Mouse (Mus musculus): Measurements from ENCODE around the gene Kirrel2. TPM values are rescaled to one million over a fixed set of nuclear protein-coding genes. Genes with fewer than 3 reads are reported as not detected.
A peak's percentile ranks its signal among the peaks of the same experiment; 100 is the strongest.

Kirrel2 gene
- total RNA-seq, 1 experiment from 2014 or later: not detected

DNA sequence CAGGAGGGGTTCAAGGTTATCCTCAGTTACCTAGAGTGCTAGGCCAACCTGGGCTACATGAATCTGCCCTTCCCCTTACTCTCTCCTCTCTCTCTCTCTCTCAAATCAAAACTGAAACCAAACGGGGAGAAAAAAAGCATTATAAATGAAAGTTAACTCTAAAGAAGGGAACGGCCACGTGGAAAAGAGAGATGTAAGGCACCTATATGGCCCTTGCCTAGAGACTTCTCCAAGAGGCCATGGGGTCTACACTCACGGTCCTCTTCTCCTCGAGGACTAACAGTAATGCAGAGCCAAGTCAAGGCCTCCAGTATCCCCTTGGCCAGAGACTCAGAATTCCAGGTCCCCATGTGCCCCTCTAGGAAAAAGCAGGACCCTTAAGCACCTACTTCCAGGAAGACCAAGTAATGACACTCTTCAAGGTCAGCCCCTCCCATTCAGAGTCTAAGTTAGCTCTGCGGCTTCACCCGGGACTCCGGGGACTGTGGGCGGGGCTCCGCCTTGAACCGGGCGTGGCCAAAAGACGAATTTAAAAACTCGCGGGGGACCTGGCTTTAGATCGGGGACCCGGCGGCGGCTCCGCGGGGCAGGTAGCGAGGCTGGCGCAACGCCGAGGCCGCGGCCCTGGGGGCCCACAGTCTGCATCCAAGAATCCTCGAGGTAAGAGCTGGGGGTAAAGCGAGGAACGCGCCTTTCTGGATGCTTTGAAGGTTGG lies 36.2 kb downstream of the Kirrel2 start, which contains the start of gene Nfkbid:
Nfkbid (plus strand) TSS at position 558 of the 715 bp plus-strand sequence.
- ATAC-seq (ENCODE audit: extremely low read depth, insufficient number of reproducible peaks, low FRiP score, poor library complexity, severe bottlenecking): peak; percentile 43

- ATAC-seq (ENCODE audit: extremely low read depth, insufficient number of reproducible peaks, low FRiP score, poor library complexity, severe bottlenecking): no peak
These were observed 36.8 kb downstream of the Kirrel2 start for GRCm38 (mm10) chr7:30420673-30421072.

DNA sequence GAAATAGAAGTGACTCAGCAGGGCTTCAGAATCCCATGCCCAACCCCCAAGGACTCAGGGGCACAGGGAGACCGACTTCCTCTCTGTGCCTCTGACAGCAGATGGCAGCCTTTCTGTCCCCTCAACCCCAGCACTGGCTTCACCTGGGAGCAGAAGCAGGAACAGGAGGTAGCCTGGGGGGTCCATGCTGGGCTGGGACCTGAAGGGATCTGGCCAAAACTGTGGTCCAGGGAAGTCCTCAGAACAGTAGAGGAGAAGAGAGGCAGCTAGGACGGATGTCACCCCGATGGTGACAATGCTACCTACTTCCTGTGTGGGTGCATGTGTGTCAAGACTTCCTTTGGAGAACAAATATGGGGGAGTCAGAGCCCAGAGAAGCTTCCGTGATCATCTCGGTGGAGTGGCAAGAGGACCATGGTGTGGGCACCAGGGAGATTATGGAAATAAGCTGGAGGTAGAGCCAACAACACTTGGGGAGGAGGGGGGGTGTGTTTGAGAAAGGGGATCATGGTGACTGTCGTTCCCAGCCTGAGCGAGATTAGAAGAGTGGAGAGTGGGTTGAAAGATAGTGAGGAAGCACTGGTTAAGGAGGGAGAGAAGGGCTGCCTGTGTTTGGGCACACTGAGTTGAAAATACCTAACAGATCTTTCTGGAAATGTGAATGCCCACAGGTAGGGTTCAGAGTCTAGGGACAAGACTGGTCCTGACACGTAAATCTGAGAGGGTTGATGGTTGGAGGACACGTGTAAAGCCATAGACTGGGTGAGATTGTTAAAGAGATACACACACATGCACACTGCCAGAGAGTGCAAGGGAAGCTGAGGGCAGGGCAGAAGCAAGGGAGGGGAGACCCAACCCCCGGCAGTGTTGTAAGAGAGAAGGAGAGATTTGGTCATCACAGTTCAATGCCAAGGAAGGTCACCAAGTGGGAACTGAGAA lies 37.7 kb downstream of the Kirrel2 start, which contains the start of gene Hcst:
Hcst (minus strand) TSS at position 294 of the 939 bp plus-strand sequence.
- ATAC-seq (ENCODE audit: extremely low read depth, insufficient number of reproducible peaks, low FRiP score, poor library complexity, severe bottlenecking): peak; percentile 45

- ATAC-seq (ENCODE audit: extremely low read depth, insufficient number of reproducible peaks, low FRiP score, poor library complexity, severe bottlenecking): no peak
These were observed 39.6 kb downstream of the Kirrel2 start for GRCm38 (mm10) chr7:30417856-30418255.

GRCm38 (mm10) chr7:30413596-30413995 lies 43.9 kb downstream of the Kirrel2 start, which contains the start of gene Tyrobp:
Tyrobp (plus strand) TSS chr7:30413760.
- peak; percentile 73 for ATAC-seq (ENCODE audit: extremely low read depth, insufficient number of reproducible peaks, low FRiP score, poor library complexity, severe bottlenecking)

DNA sequence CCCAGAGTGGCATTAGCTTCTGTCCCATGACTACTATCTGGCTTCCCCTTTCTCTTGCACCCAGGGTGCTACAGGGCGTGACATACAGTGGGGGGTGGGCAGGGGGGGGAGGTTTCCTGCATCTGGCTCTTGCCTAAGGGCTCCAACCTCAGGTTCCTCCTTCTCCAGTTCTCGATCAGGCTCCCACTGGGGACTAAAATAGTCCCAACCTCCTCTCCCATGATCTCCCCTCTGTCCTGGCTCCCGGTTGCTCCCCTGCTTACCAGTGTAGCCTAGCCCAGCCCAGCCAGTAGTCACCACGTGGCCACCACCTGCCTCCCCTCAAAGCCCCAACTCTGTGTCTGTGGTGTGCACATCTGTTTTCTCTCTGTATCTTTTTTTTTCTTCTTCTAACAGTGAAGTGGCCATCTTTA lies 44.7 kb downstream of the Kirrel2 start:
- peak; percentile 63 for ATAC-seq (ENCODE audit: extremely low read depth, insufficient number of reproducible peaks, low FRiP score, poor library complexity, severe bottlenecking)

- no peak for ATAC-seq (ENCODE audit: extremely low read depth, insufficient number of reproducible peaks, low FRiP score, poor library complexity, severe bottlenecking)
These were observed 46.5 kb downstream of the Kirrel2 start for GRCm38 (mm10) chr7:30411023-30411422.

DNA sequence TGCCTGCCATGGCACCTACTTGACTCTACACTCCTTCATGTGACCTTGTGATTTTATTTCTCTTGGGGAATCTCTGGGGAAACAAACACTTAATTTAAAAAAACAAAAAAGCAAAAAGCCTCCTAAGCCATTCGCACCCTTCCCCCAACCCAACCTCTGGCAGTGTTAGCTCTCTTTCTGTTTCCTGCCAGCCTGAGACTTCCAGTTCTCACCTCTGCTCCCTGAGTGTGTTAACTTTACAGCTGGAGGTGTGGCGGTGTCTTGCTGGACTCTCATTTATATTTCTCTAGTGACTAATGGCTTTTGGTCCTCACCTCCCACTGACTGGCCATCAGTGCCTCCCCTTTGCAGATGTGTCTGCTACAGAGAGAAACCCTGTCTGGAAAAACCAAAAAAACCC lies 47.7 kb downstream of the Kirrel2 start:
- ATAC-seq (ENCODE audit: extremely low read depth, insufficient number of reproducible peaks, low FRiP score, poor library complexity, severe bottlenecking): no peak

- no peak for ATAC-seq (ENCODE audit: extremely low read depth, insufficient number of reproducible peaks, low FRiP score, poor library complexity, severe bottlenecking)
These were observed 48.9 kb downstream of the Kirrel2 start for GRCm38 (mm10) chr7:30408639-30409038.

- ATAC-seq (ENCODE audit: extremely low read depth, insufficient number of reproducible peaks, low FRiP score, poor library complexity, severe bottlenecking): no peak
These were observed 55.1 kb downstream of the Kirrel2 start for GRCm38 (mm10) chr7:30402343-30402742.

- no peak for ATAC-seq (ENCODE audit: extremely low read depth, insufficient number of reproducible peaks, low FRiP score, poor library complexity, severe bottlenecking)
These were observed 57.8 kb downstream of the Kirrel2 start for GRCm38 (mm10) chr7:30399671-30400070.

Other genes starting within 250 kb of the Kirrel2 start
- gene Polr2i, start 225.7 kb downstream of the Kirrel2 start, total RNA-seq (2017): 26.0 and 30.3 TPM in 2 replicates
- gene Tbcb, start 225.4 kb downstream of the Kirrel2 start, total RNA-seq (2017): 16.5 and 21.6 TPM in 2 replicates
- gene Ovol3, start 222.0 kb downstream of the Kirrel2 start, total RNA-seq (2017): not detected in 2 replicates
- 0.98 TPM in 1 of 2 replicates, not detected in the other for gene Thap8, start 177.6 kb downstream of the Kirrel2 start, total RNA-seq (2017)
- 1.8 and 2.6 TPM in 2 replicates for gene Wdr62, start 177.3 kb downstream of the Kirrel2 start, total RNA-seq (2017)
- 1.3 TPM in 1 of 2 replicates, not detected in the other for gene Clip3, start 166.0 kb downstream of the Kirrel2 start, total RNA-seq (2017)
- gene Alkbh6, start 149.0 kb downstream of the Kirrel2 start, total RNA-seq (2017): 35.1 and 37.2 TPM in 2 replicates
- 0.74 and 4.0 TPM in 2 replicates for gene Syne4, start 142.9 kb downstream of the Kirrel2 start, total RNA-seq (2017)
- 4.7 and 6.6 TPM in 2 replicates for gene E130208F15Rik, start 135.9 kb downstream of the Kirrel2 start, total RNA-seq (2017)
- gene Sdhaf1, start 133.8 kb downstream of the Kirrel2 start, total RNA-seq (2017): 8.8 and 10.8 TPM in 2 replicates
- not detected in 2 replicates for gene Lrfn3, start 94.9 kb downstream of the Kirrel2 start, total RNA-seq (2017)
- 1,375 and 1,494 TPM in 2 replicates for gene Tyrobp, start 43.9 kb downstream of the Kirrel2 start, total RNA-seq (2017)
- gene Hcst, start 37.8 kb downstream of the Kirrel2 start, total RNA-seq (2017): 44.4 and 46.6 TPM in 2 replicates
- 34.3 and 46.9 TPM in 2 replicates for gene Nfkbid, start 36.0 kb downstream of the Kirrel2 start, total RNA-seq (2017)
- gene Aplp1, start 12.2 kb downstream of the Kirrel2 start, total RNA-seq (2017): 0.98 TPM in 1 of 2 replicates, not detected in the other
- not detected in 2 replicates for gene Nphs1, start 625 bp upstream of the Kirrel2 start, total RNA-seq (2017)
- not detected in 2 replicates for gene Prodh2, start 35.9 kb upstream of the Kirrel2 start, total RNA-seq (2017)
- gene Arhgap33, start 77.4 kb upstream of the Kirrel2 start, total RNA-seq (2017): 0.70 and 7.5 TPM in 2 replicates
- gene Hspb6, start 94.5 kb upstream of the Kirrel2 start, total RNA-seq (2017): 3.7 and 5.3 TPM in 2 replicates
- gene Proser3, start 94.6 kb upstream of the Kirrel2 start, total RNA-seq (2017): 6.8 and 7.8 TPM in 2 replicates
- 22.0 and 41.4 TPM in 2 replicates for gene Lin37, start 102.1 kb upstream of the Kirrel2 start, total RNA-seq (2017)
- gene U2af1l4, start 105.6 kb upstream of the Kirrel2 start, total RNA-seq (2017): 67.3 and 69.4 TPM in 2 replicates
- 20.0 and 20.3 TPM in 2 replicates for gene Gm49396, start 105.7 kb upstream of the Kirrel2 start, total RNA-seq (2017)
- gene Psenen, start 105.9 kb upstream of the Kirrel2 start, total RNA-seq (2017): 166 and 194 TPM in 2 replicates
- gene Igflr1, start 107.7 kb upstream of the Kirrel2 start, total RNA-seq (2017): not detected in 2 replicates
- gene Kmt2b, start 131.0 kb upstream of the Kirrel2 start, total RNA-seq (2017): 36.5 and 64.7 TPM in 2 replicates
- gene Zbtb32, start 141.2 kb upstream of the Kirrel2 start, total RNA-seq (2017): 3.0 and 3.3 TPM in 2 replicates
- 0.49 TPM in 1 of 2 replicates, not detected in the other for gene Upk1a, start 155.2 kb upstream of the Kirrel2 start, total RNA-seq (2017)
- 190 and 241 TPM in 2 replicates for gene Cox6b1, start 168.5 kb upstream of the Kirrel2 start, total RNA-seq (2017)
- not detected in 2 replicates for gene Etv2, start 178.2 kb upstream of the Kirrel2 start, total RNA-seq (2017)
- 60.7 and 77.3 TPM in 2 replicates for gene Rbm42, start 192.6 kb upstream of the Kirrel2 start, total RNA-seq (2017)
- 22.8 and 29.9 TPM in 2 replicates for gene Haus5, start 207.3 kb upstream of the Kirrel2 start, total RNA-seq (2017)
- not detected in 2 replicates for gene Pmis2, start 213.9 kb upstream of the Kirrel2 start, total RNA-seq (2017)
- not detected in 2 replicates for gene 2200002J24Rik, start 241.2 kb upstream of the Kirrel2 start, total RNA-seq (2017)

Measured in neutrophil, adult 5-6 weeks (primary cell).